Mouse (Mus musculus) thymus, postnatal 0 days (tissue): Measurements from ENCODE around the gene Foxp1. TPM values are rescaled to one million over a fixed set of nuclear protein-coding genes. Genes with fewer than 3 reads are reported as not detected.

Source experiments
- DNase-seq: peaks from one replicate; pipeline ENCODE4 v3.0.0-alpha.2; 2015; ENCODE audit warnings: low spot score
- polyA plus RNA-seq: library from polyadenylated mRNA; unstranded; fragments of >200 nt; fragmentation: Nextera tagmentation; extraction: Ambion mirVana; gene quantifications from 2 replicates; pipeline ENCODE4 v1.2.1, GENCODE M21; 2015

The Foxp1 gene
- polyA plus RNA-seq, 1 experiment from 2014 or later = 82.5 TPM

GRCm38 (mm10) chr6:99521038-99521640 lies 1.4 kb downstream of the Foxp1 start:
- DNase-seq = peak; percentile 50

- no peak for DNase-seq
These were observed 1.9 kb downstream of the Foxp1 start for GRCm38 (mm10) chr6:99520676-99521037.

- peak; percentile 43 for DNase-seq
These were observed 2.5 kb downstream of the Foxp1 start for GRCm38 (mm10) chr6:99519806-99520675.

DNA sequence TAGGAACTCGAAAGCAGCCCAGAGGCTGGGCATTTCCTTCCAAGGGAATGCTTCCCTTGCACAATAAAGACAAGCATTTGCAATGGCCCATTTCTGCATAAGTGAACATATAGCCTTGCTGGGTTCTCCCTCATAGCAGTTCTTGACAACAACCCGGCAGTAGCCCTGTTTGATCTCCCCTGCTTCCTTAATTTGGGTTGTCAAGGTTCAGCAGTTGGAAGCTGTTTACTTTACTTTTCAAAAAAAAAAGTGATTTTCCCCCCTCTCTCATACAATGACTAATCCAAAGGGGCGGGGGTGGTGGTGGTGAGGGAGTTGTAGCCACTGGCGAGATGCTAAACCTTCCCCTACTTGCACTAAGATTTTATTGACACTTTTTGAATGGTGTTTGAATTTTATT lies 3.5 kb downstream of the Foxp1 start:
- no peak for DNase-seq

DNA sequence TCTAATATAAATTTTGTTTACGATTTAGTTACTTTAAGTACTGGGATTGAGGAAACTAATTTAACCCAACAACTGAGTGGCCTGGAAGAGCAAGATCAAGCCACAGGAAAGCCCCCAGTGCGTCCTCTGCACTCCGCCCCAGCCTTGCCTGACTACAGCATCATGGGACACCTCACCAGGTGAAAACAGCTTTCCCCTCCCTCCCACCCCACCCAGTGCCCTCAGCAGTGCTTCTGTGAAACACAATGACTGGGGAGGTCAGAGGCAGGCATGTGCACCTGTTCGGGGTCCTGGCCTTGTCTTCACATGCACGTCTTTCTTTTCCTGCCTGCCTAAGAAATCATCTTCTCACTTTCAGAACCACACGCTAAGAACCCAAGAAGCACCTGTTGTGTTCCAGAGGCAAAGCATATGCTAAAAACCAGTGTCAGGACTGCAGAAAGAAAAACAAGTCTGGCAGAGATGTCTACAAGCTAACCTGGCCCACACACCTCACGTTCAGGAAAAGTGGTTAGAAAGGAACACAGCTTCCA lies 6.8 kb downstream of the Foxp1 start:
- DNase-seq = no peak

- DNase-seq = no peak
These were observed 10.7 kb downstream of the Foxp1 start for GRCm38 (mm10) chr6:99511862-99512261.

DNA sequence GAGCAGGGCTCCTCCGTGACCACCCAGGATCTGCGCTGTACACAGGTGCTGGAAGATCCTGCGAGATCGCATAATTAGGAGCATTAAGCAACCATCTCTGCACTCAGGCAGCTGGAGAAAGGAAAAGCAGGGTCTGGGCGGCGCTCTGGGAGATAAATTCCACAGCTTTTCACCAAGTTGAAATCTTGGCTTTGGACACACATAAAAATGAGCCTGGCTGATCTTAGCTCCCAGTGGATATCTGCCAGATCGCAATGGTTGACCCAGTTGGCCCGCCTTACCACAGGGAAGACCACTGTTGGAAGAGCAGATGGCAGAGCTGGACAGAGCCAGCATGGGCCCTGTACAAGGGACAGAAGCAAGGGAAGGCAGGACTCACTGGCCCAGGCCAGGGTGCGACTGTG lies 13.3 kb downstream of the Foxp1 start:
- no peak for DNase-seq

DNA sequence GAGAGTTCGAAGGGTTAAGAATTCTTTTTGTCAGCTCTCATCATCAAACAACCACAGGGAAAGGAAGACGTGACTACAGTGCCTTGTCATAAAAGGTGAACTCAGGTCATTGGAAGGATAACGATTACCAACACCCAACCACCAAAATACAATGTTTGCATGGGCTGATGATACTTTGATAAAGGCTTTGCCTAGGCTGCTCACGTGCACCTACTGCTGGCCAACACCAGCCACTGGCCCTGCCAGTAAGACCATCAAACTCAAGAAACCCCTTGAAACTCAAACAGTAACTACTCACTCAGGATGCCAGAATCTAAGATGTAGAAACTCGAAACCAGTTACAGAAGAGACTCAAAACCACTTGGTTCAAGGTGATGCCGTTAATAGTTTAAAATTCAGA lies 15.7 kb downstream of the Foxp1 start:
- DNase-seq = no peak

GRCm38 (mm10) chr6:99503741-99504140 lies 18.8 kb downstream of the Foxp1 start:
- peak; percentile 21 for DNase-seq

GRCm38 (mm10) chr6:99502727-99503126 lies 19.8 kb downstream of the Foxp1 start:
- no peak for DNase-seq

- no peak for DNase-seq
These were observed 20.2 kb downstream of the Foxp1 start for GRCm38 (mm10) chr6:99502314-99502713.

DNA sequence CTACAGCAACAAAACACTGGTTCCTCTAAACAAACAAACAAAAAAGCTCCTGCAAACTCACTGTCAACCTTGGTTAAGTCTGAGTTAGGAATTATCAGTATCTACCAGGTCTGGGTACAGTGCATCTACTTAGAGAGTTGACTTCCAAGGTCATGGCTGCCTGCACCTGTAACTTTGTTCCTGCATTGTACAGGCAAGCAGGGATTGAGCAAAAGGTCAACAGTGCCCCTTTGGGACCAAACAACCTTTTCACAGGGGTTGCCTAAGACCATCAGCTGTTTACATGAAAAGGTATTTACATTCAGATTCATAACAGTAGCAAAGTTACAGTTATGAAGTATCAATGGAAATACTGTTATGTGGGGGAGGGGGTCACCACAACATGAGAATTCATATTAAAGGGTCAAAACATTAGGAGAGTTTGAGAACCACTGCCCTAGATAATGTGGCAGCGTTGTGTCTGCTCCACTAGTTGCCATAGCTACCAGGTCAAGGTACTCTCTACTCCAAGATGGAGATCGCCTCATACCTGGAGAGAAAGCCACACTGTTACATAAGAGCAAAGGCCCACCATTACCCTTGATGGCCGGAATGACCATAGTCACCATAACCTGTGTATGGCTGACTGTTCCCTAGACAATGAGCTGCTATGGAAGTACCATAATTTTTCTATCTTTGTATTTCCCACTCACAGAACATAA lies 21.8 kb downstream of the Foxp1 start:
- DNase-seq = no peak

DNA sequence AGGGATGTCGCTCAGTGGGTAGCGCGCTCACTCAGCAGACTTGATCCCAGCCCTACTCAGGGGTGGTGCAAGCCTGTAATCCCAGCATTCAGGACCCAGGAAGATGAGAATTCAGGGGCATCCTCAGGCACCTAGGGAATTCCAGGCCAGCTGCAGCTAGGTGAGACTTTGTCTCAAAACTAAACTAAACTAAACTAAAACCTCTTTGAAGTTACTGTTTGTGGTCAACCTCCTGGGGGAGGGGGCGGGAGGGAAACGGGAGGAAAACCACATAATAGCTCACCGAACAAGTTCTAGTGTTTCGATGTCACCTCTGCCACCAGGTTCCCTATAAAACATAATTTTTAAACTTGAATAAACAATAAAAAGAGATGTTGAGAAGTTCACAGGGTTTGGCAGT lies 24.4 kb downstream of the Foxp1 start:
- peak; percentile 46 for DNase-seq

- no peak for DNase-seq
These were observed 26.4 kb downstream of the Foxp1 start for GRCm38 (mm10) chr6:99496114-99496513.

DNA sequence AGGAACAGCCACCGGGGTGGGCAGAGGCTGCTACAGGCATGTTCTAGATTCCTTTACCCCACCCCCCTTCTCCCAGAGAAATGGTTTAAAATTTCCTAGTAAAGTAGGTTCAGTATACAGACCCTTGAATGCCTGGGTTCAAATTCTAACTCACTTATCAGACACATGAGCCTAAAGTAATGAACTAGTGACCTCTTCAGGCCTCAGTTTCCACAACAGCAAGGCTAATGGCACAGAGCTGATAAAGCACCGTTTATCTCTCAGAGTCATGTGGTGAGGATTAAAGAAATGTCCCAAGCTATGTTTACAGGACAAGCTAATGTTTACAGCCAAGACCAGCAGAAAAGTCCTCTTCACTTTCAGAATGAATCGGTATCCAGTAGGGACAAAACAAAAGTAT lies 29.6 kb downstream of the Foxp1 start:
- DNase-seq = no peak

- DNase-seq = no peak
These were observed 30.5 kb downstream of the Foxp1 start for GRCm38 (mm10) chr6:99491979-99492544.

DNA sequence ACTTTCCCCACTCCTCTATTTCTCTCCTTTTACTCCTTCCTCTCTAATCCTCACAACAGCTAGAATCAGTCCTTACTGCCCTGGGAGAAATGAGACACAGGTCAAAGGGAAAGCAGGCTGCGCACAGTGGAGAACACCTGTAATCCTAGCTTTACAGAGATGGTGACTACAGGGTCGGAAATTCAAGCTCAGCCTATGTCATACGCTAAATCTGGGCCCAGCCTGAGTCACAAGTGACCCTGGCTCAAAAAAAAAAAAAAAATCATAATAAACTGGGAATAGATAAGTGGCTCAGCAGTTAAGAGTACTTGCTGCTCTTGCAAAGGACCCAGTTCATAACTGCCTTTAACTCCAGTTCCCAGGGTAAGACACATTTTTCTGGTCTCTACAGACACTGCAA lies 31.4 kb downstream of the Foxp1 start:
- no peak for DNase-seq

GRCm38 (mm10) chr6:99489900-99490648 lies 32.4 kb downstream of the Foxp1 start:
- peak; percentile 12 for DNase-seq

- no peak for DNase-seq
These were observed 33.1 kb downstream of the Foxp1 start for GRCm38 (mm10) chr6:99489423-99489822.

GRCm38 (mm10) chr6:99485884-99486640 lies 36.5 kb downstream of the Foxp1 start:
- peak; percentile 74 for DNase-seq
